In genomic region chr11:33513376-33513991, GRCm38 (mm10) we compare ENCODE assay signal across 8 mouse cellular contexts. TPM values are rescaled to one million over a fixed set of nuclear protein-coding genes. Genes with fewer than 3 reads are reported as not detected.
DNase-seq lines count a peak whose midpoint lies in the region; ATAC-seq and TF ChIP-seq lines count a peak whose summit lies in the region.

Gene Ranbp17, minus strand, starts transcription at chr11:33513746.

- H3K4me3 ChIP-seq in bone marrow, adult 2 months (replicated peaks; ENCODE audit: control insufficient read depth, low read depth, low read length), result peak within 1 kb of the TSS; percentile 57
- H3K4me3 ChIP-seq in embryonic facial prominence, embryonic 13.5 days, result peak within 1 kb of the TSS; percentile 92
- peak within 1 kb of the TSS; percentile 98 for H3K4me3 ChIP-seq in heart, embryonic 15.5 days
- H3K4me3 ChIP-seq in liver, embryonic 16.5 days (ENCODE audit: low read depth, low read length), result peak within 1 kb of the TSS; percentile 84
- H3K4me3 ChIP-seq in neural tube, embryonic 15.5 days (replicated peaks), result peak within 1 kb of the TSS; percentile 69

- no peaks in the 10 kb centered on the region; the same call in 1 of the 2 replicates for H3K4me1 ChIP-seq in bone marrow, adult 2 months (ENCODE audit: control insufficient read depth, insufficient read depth, low read length)
- H3K4me1 ChIP-seq in embryonic facial prominence, embryonic 13.5 days, result 0 out of 2 replicates have a peak, but pooled peaks cover 3% of the 10 kb centered on the region
- no peaks in the 10 kb centered on the region; the same call in 1 of the 2 replicates for H3K4me1 ChIP-seq in heart, embryonic 15.5 days (replicated peaks)
- peaks cover 7% of the 10 kb centered on the region; the same call in 1 of the 2 replicates for H3K4me1 ChIP-seq in liver, embryonic 16.5 days (ENCODE audit: control insufficient read depth, low read depth, low read length)
- H3K4me1 ChIP-seq in neural tube, embryonic 15.5 days, result peaks cover 12% of the 10 kb centered on the region

- 0 out of 2 replicates have a peak, but pooled peaks cover 2% of the 10 kb centered on the region for H3K9me3 ChIP-seq in embryonic facial prominence, embryonic 13.5 days
- no peaks in the 10 kb centered on the region for H3K9me3 ChIP-seq in heart, embryonic 15.5 days (replicated peaks)
- no peaks in the 10 kb centered on the region for H3K9me3 ChIP-seq in liver, embryonic 16.5 days (replicated peaks; ENCODE audit: control insufficient read depth, low read length)
- no peaks in the 10 kb centered on the region for H3K9me3 ChIP-seq in neural tube, embryonic 15.5 days (replicated peaks)

- H3K4me2 ChIP-seq in embryonic facial prominence, embryonic 13.5 days, result peak within 1 kb of the TSS; percentile 80
- peak within 1 kb of the TSS; percentile 88 for H3K4me2 ChIP-seq in heart, embryonic 15.5 days
- peak within 1 kb of the TSS; percentile 95 for H3K4me2 ChIP-seq in liver, embryonic 16.5 days (ENCODE audit: low read depth, low read length)
- H3K4me2 ChIP-seq in neural tube, embryonic 15.5 days, result peak within 1 kb of the TSS; percentile 65

- H3K36me3 ChIP-seq in embryonic facial prominence, embryonic 13.5 days, result no peaks in the 10 kb centered on the region
- no peaks in the 10 kb centered on the region for H3K36me3 ChIP-seq in heart, embryonic 15.5 days
- H3K36me3 ChIP-seq in liver, embryonic 16.5 days (ENCODE audit: control insufficient read depth, insufficient read depth), result no peaks in the 10 kb centered on the region
- H3K36me3 ChIP-seq in neural tube, embryonic 15.5 days, result no peaks in the 10 kb centered on the region

- TF ChIP-seq POLR2A in bone marrow, adult 2 months (IDR thresholded peaks at IDR 0.05; ENCODE audit: borderline replicate concordance, control insufficient read depth, low read depth, low read length), result no peak

- no peaks in the 10 kb centered on the region for H3K27me3 ChIP-seq in embryonic facial prominence, embryonic 13.5 days
- H3K27me3 ChIP-seq in heart, embryonic 15.5 days, result no peaks in the 10 kb centered on the region
- H3K27me3 ChIP-seq in liver, embryonic 16.5 days (ENCODE audit: control insufficient read depth, insufficient read depth, low read depth, low read length), result no peaks in the 10 kb centered on the region
- H3K27me3 ChIP-seq in neural tube, embryonic 15.5 days (replicated peaks), result no peaks in the 10 kb centered on the region

- peak within 1 kb of the TSS; percentile 80 for H3K9ac ChIP-seq in embryonic facial prominence, embryonic 13.5 days
- H3K9ac ChIP-seq in heart, embryonic 15.5 days, result peak within 1 kb of the TSS; percentile 88
- H3K9ac ChIP-seq in liver, embryonic 16.5 days (ENCODE audit: low read depth, low read length), result peak within 1 kb of the TSS; percentile 75
- H3K9ac ChIP-seq in neural tube, embryonic 15.5 days (replicated peaks), result peak within 1 kb of the TSS; percentile 79

- ATAC-seq in embryonic facial prominence, embryonic 13.5 days (ENCODE audit: insufficient number of reproducible peaks, insufficient read depth, low FRiP score, low TSS enrichment, low read depth), result peak; percentile 85
- ATAC-seq in heart, embryonic 15.5 days (replicated peaks; ENCODE audit: insufficient number of reproducible peaks, insufficient read depth, low FRiP score, low read depth), result peak; percentile 79
- ATAC-seq in liver, embryonic 16.5 days (ENCODE audit: low read depth), result peak; percentile 83
- ATAC-seq in neural tube, embryonic 15.5 days (ENCODE audit: low FRiP score), result peak; percentile 89

- TF ChIP-seq CTCF in bone marrow, adult 2 months (IDR thresholded peaks at IDR 0.05; ENCODE audit: control insufficient read depth, insufficient read depth, low read length), result no peak

- WGBS in bone marrow, adult 2 months, result 4% methylated on average over 72 of the region's 72 CpGs
- 2% methylated on average over 59 of the region's 72 CpGs for WGBS in embryonic facial prominence, embryonic 13.5 days
- 1% methylated on average over 43 of the region's 72 CpGs for WGBS in heart, embryonic 15.5 days
- WGBS in liver, embryonic 16.5 days (ENCODE audit: insufficient replicate concordance), result 2% methylated on average over 62 of the region's 72 CpGs
- 2% methylated on average over 38 of the region's 72 CpGs for WGBS in neural tube, embryonic 15.5 days

- peak within 1 kb of the TSS; percentile 13; the same call in 1 of the 2 replicates for H3K27ac ChIP-seq in bone marrow, adult 2 months (ENCODE audit: control insufficient read depth, insufficient read depth, low read depth, low read length, poor library complexity)
- H3K27ac ChIP-seq in embryonic facial prominence, embryonic 13.5 days, result peak within 1 kb of the TSS; percentile 55; the same call in 1 of the 2 replicates
- peak within 1 kb of the TSS; percentile 85 for H3K27ac ChIP-seq in heart, embryonic 15.5 days
- no peak within 1 kb of the TSS for H3K27ac ChIP-seq in liver, embryonic 16.5 days (ENCODE audit: low read length)
- H3K27ac ChIP-seq in neural tube, embryonic 15.5 days (replicated peaks), result peak within 1 kb of the TSS; percentile 89

- peak; percentile 84 for DNase-seq in A20 (ENCODE audit: low read depth, low spot score)
- DNase-seq in kidney, postnatal 36 days, result peak; percentile 22 to 74
- DNase-seq in thymus, postnatal 10 days (ENCODE audit: low spot score in 2 of 2), result peak; percentile 5 to 35

RNA-seq across cellular contexts. Expression of gene Ranbp17, which starts in this region (rescaled TPM):
- polyA plus RNA-seq in bone marrow, adult 2 months (2011; ENCODE audit: insufficient read depth, insufficient read length, low replicate concordance, missing spikeins), result 0.99 and 3.6 TPM in 2 replicates
- 5.5 and 6.4 TPM in 2 replicates for polyA plus RNA-seq in embryonic facial prominence, embryonic 13.5 days (2015; fragmentation: Nextera tagmentation; extraction: Ambion mirVana)
- 3.1 and 4.2 TPM in 2 replicates for polyA plus RNA-seq in heart, embryonic 15.5 days (2015; fragmentation: Nextera tagmentation; extraction: Ambion mirVana)
- polyA plus RNA-seq in liver, embryonic 16.5 days (2015; fragmentation: Nextera tagmentation; extraction: Ambion mirVana), result 2.5 and 3.2 TPM in 2 replicates
- 9.0 and 9.4 TPM in 2 replicates for polyA plus RNA-seq in neural tube, embryonic 15.5 days (2015; fragmentation: Nextera tagmentation; extraction: Ambion mirVana)

Comparison
In these comparisons a context has a peak if more than half of its experiments do, and no peak if none do; other contexts are left out.
1. DNase-seq: peak in every context shown above with its lines; median percentile 84 in A20; 48 in kidney, postnatal 36 days; 20 in thymus, postnatal 10 days.